Mouse (Mus musculus): ENCODE results near the gene Dchs2. TPM values are rescaled to one million over a fixed set of nuclear protein-coding genes. Genes with fewer than 3 reads are reported as not detected.

Dchs2 gene
- polyA plus RNA-seq, 1 experiment from 2014 or later, result 0.07 TPM

GRCm38 (mm10) chr3:83376834-83377233, 249.1 kb downstream of the Dchs2 start:
- Histone ChIP-seq H3K9me3 (ENCODE audit: control insufficient read depth) (no peaks in the 10 kb centered on the region), H3K4me1 (replicated peaks; ENCODE audit: control insufficient read depth, insufficient read depth, low read length) (no peaks in the 10 kb centered on the region), H3K4me3 (ENCODE audit: low read depth, low read length) (no peak overlapping the region), H3K27me3 (replicated peaks; ENCODE audit: control insufficient read depth, insufficient read depth, low read length) (no peaks in the 10 kb centered on the region), H3K9ac (ENCODE audit: low read depth, low read length) (no peak overlapping the region), H3K36me3 (ENCODE audit: control insufficient read depth, insufficient read depth) (no peaks in the 10 kb centered on the region), H3K27ac (ENCODE audit: low read depth, low read length) (no peak overlapping the region), H3K4me2 (replicated peaks; ENCODE audit: low read depth) (no peak overlapping the region)
- TF ChIP-seq CTCF (IDR thresholded peaks at IDR 0.05; ENCODE audit: low read depth), result no peak
- no peak for ATAC-seq
- 92% methylated on average over 6 of the region's 6 CpGs for WGBS

Other genes with a start within 250 kb of the Dchs2 start
- gene Lrat, start 224.0 kb upstream of the Dchs2 start, polyA plus RNA-seq (2015; fragmentation: Nextera tagmentation; extraction: Ambion mirVana), result 29.5 and 30.4 TPM in 2 replicates
- 1.2 and 1.8 TPM in 2 replicates for gene Fgg, start 120.2 kb upstream of the Dchs2 start, polyA plus RNA-seq (2015; fragmentation: Nextera tagmentation; extraction: Ambion mirVana)
- 18.3 and 22.8 TPM in 2 replicates for gene Fga, start 101.9 kb upstream of the Dchs2 start, polyA plus RNA-seq (2015; fragmentation: Nextera tagmentation; extraction: Ambion mirVana)
- gene Fgb, start 78.1 kb upstream of the Dchs2 start, polyA plus RNA-seq (2015; fragmentation: Nextera tagmentation; extraction: Ambion mirVana), result 7.5 and 8.7 TPM in 2 replicates
- gene Plrg1, start 72.4 kb upstream of the Dchs2 start, polyA plus RNA-seq (2015; fragmentation: Nextera tagmentation; extraction: Ambion mirVana), result 36.3 and 38.0 TPM in 2 replicates

Data from intestine, postnatal 0 days (tissue).